Mouse (Mus musculus): Measurements from ENCODE around the gene Rps7. TPM values are rescaled to one million over a fixed set of nuclear protein-coding genes. Genes with fewer than 3 reads are reported as not detected.

The Rps7 gene
- polyA plus RNA-seq, 1 experiment from 2014 or later = 621 TPM

- no peaks in the 10 kb centered on the region for H3K27me3 ChIP-seq (ENCODE audit: control insufficient read depth, insufficient read depth, low read length)
- no peaks in the 10 kb centered on the region for H3K9me3 ChIP-seq (ENCODE audit: control insufficient read depth, low read length)
- H3K4me3 ChIP-seq (ENCODE audit: control insufficient read depth in 1 of 2, insufficient read depth in 1 of 2, low read depth in 1 of 2, low read length in 2 of 2) = no peak overlapping the region
- H3K27ac ChIP-seq (replicated peaks in 1 of 2; ENCODE audit: control insufficient read depth in 1 of 2, insufficient read depth in 1 of 2, low read depth in 2 of 2, low read length in 2 of 2) = no peak overlapping the region
- WGBS = 47% methylated on average over 9 of the region's 9 CpGs
- H3K36me3 ChIP-seq (ENCODE audit: control insufficient read depth, insufficient read depth, low read length) = no peaks in the 10 kb centered on the region
- no peak for ATAC-seq (ENCODE audit: insufficient number of reproducible peaks, insufficient read depth, low FRiP score, low read depth)
- peaks cover 11 to 14% of the 10 kb centered on the region in 2 experiments; a peak in 3 of 4 replicates for H3K4me1 ChIP-seq (ENCODE audit: control insufficient read depth in 2 of 2, insufficient read depth in 2 of 2, low read length in 2 of 2)
- H3K9ac ChIP-seq (ENCODE audit: low read length) = no peak overlapping the region
- H3K4me2 ChIP-seq (ENCODE audit: low read length) = no peak overlapping the region
Measured at GRCm38 (mm10) chr12:28597699-28598098, 38.1 kb downstream of the Rps7 start.

- Histone ChIP-seq H3K9ac (ENCODE audit: low read length) (no peak overlapping the region), H3K4me3 (ENCODE audit: control insufficient read depth in 1 of 2, insufficient read depth in 1 of 2, low read depth in 1 of 2, low read length in 2 of 2) (no peak overlapping the region), H3K27ac (replicated peaks in 1 of 2; ENCODE audit: control insufficient read depth in 1 of 2, insufficient read depth in 1 of 2, low read depth in 2 of 2, low read length in 2 of 2) (no peak overlapping the region), H3K4me1 (ENCODE audit: control insufficient read depth in 2 of 2, insufficient read depth in 2 of 2, low read length in 2 of 2) (peaks cover 11 to 14% of the 10 kb centered on the region in 2 experiments; a peak in 3 of 4 replicates), H3K4me2 (ENCODE audit: low read length) (no peak overlapping the region), H3K9me3 (ENCODE audit: control insufficient read depth, low read length) (no peaks in the 10 kb centered on the region), H3K27me3 (ENCODE audit: control insufficient read depth, insufficient read depth, low read length) (no peaks in the 10 kb centered on the region), H3K36me3 (ENCODE audit: control insufficient read depth, insufficient read depth, low read length) (no peaks in the 10 kb centered on the region)
- ATAC-seq (ENCODE audit: insufficient number of reproducible peaks, insufficient read depth, low FRiP score, low read depth) = no peak
Measured at GRCm38 (mm10) chr12:28596851-28597250, 38.9 kb downstream of the Rps7 start.

- H3K27ac ChIP-seq (replicated peaks in 1 of 2; ENCODE audit: control insufficient read depth in 1 of 2, insufficient read depth in 1 of 2, low read depth in 2 of 2, low read length in 2 of 2) = no peak overlapping the region
- H3K4me1 ChIP-seq (ENCODE audit: control insufficient read depth in 2 of 2, insufficient read depth in 2 of 2, low read length in 2 of 2) = peaks cover 2 to 4% of the 10 kb centered on the region in 2 experiments; a peak in 3 of 4 replicates
- WGBS = 38% methylated on average over 13 of the region's 13 CpGs
- H3K4me2 ChIP-seq (ENCODE audit: low read length) = no peak overlapping the region
- H3K4me3 ChIP-seq (ENCODE audit: control insufficient read depth in 1 of 2, insufficient read depth in 1 of 2, low read depth in 1 of 2, low read length in 2 of 2) = no peak overlapping the region
- H3K9ac ChIP-seq (ENCODE audit: low read length) = no peak overlapping the region
- ATAC-seq (ENCODE audit: insufficient number of reproducible peaks, insufficient read depth, low FRiP score, low read depth) = no peak
- no peaks in the 10 kb centered on the region for H3K36me3 ChIP-seq (ENCODE audit: control insufficient read depth, insufficient read depth, low read length)
- peaks cover 18% of the 10 kb centered on the region for H3K27me3 ChIP-seq (ENCODE audit: control insufficient read depth, insufficient read depth, low read length)
- no peaks in the 10 kb centered on the region for H3K9me3 ChIP-seq (ENCODE audit: control insufficient read depth, low read length)
Measured at GRCm38 (mm10) chr12:28590428-28590827, 45.3 kb downstream of the Rps7 start.

- 8% methylated on average over 24 of the region's 24 CpGs for WGBS
- H3K9ac ChIP-seq (ENCODE audit: low read length) = peak overlapping the region; percentile 47
- ATAC-seq (ENCODE audit: insufficient number of reproducible peaks, insufficient read depth, low FRiP score, low read depth) = peak; percentile 69
Measured at GRCm38 (mm10) chr12:28589090-28589868, 46.5 kb downstream of the Rps7 start.

GRCm38 (mm10) chr12:28587949-28588348, 47.8 kb downstream of the Rps7 start:
- H3K4me1 ChIP-seq (ENCODE audit: control insufficient read depth in 2 of 2, insufficient read depth in 2 of 2, low read length in 2 of 2) = peaks cover 2 to 4% of the 10 kb centered on the region in 2 experiments; a peak in 3 of 4 replicates
- WGBS = 74% methylated on average over 6 of the region's 6 CpGs
- H3K9ac ChIP-seq (ENCODE audit: low read length) = no peak overlapping the region
- H3K9me3 ChIP-seq (ENCODE audit: control insufficient read depth, low read length) = no peaks in the 10 kb centered on the region
- H3K27ac ChIP-seq (replicated peaks in 1 of 2; ENCODE audit: control insufficient read depth in 1 of 2, insufficient read depth in 1 of 2, low read depth in 2 of 2, low read length in 2 of 2) = no peak overlapping the region
- H3K27me3 ChIP-seq (ENCODE audit: control insufficient read depth, insufficient read depth, low read length) = peaks cover 18% of the 10 kb centered on the region
- H3K4me3 ChIP-seq (ENCODE audit: control insufficient read depth in 1 of 2, insufficient read depth in 1 of 2, low read depth in 1 of 2, low read length in 2 of 2) = no peak overlapping the region
- no peaks in the 10 kb centered on the region for H3K36me3 ChIP-seq (ENCODE audit: control insufficient read depth, insufficient read depth, low read length)
- H3K4me2 ChIP-seq (ENCODE audit: low read length) = no peak overlapping the region
- no peak for ATAC-seq (ENCODE audit: insufficient number of reproducible peaks, insufficient read depth, low FRiP score, low read depth)

More at GRCm38 (mm10) chr12:28589090-28589868, 46.5 kb downstream of the Rps7 start:
- no peaks in the 10 kb centered on the region for H3K36me3 ChIP-seq (ENCODE audit: control insufficient read depth, insufficient read depth, low read length)
- H3K4me3 ChIP-seq (ENCODE audit: control insufficient read depth in 1 of 2, insufficient read depth in 1 of 2, low read depth in 1 of 2, low read length in 2 of 2) = peak overlapping the region; percentile 46 to 47
- H3K4me2 ChIP-seq (ENCODE audit: low read length) = peak overlapping the region; percentile 80
- no peak overlapping the region for H3K27ac ChIP-seq (replicated peaks in 1 of 2; ENCODE audit: control insufficient read depth in 1 of 2, insufficient read depth in 1 of 2, low read depth in 2 of 2, low read length in 2 of 2)
- no peaks in the 10 kb centered on the region for H3K9me3 ChIP-seq (ENCODE audit: control insufficient read depth, low read length)
- peaks cover 2 to 4% of the 10 kb centered on the region in 2 experiments; a peak in 3 of 4 replicates for H3K4me1 ChIP-seq (ENCODE audit: control insufficient read depth in 2 of 2, insufficient read depth in 2 of 2, low read length in 2 of 2)
- peaks cover 18% of the 10 kb centered on the region for H3K27me3 ChIP-seq (ENCODE audit: control insufficient read depth, insufficient read depth, low read length)

- Histone ChIP-seq H3K9me3 (ENCODE audit: control insufficient read depth, low read length) (no peaks in the 10 kb centered on the region), H3K9ac (ENCODE audit: low read length) (no peak overlapping the region), H3K36me3 (ENCODE audit: control insufficient read depth, insufficient read depth, low read length) (no peaks in the 10 kb centered on the region), H3K4me1 (ENCODE audit: control insufficient read depth in 2 of 2, insufficient read depth in 2 of 2, low read length in 2 of 2) (no peaks in the 10 kb centered on the region; a peak in 1 of 4 replicates), H3K4me3 (ENCODE audit: control insufficient read depth in 1 of 2, insufficient read depth in 1 of 2, low read depth in 1 of 2, low read length in 2 of 2) (no peak overlapping the region), H3K27ac (replicated peaks in 1 of 2; ENCODE audit: control insufficient read depth in 1 of 2, insufficient read depth in 1 of 2, low read depth in 2 of 2, low read length in 2 of 2) (no peak overlapping the region), H3K4me2 (ENCODE audit: low read length) (no peak overlapping the region), H3K27me3 (ENCODE audit: control insufficient read depth, insufficient read depth, low read length) (peaks cover 13% of the 10 kb centered on the region; the same call in 1 of the 2 replicates)
- WGBS = 69% methylated on average over 3 of the region's 3 CpGs
- ATAC-seq (ENCODE audit: insufficient number of reproducible peaks, insufficient read depth, low FRiP score, low read depth) = no peak
Measured at GRCm38 (mm10) chr12:28584036-28584435, 51.7 kb downstream of the Rps7 start.

GRCm38 (mm10) chr12:28582423-28582822, 53.3 kb downstream of the Rps7 start, which contains the start of gene Allc:
TSS of gene Allc (minus strand) at chr12:28582523.
- Histone ChIP-seq H3K4me1 (ENCODE audit: control insufficient read depth in 2 of 2, insufficient read depth in 2 of 2, low read length in 2 of 2) (no peaks in the 10 kb centered on the region), H3K9me3 (ENCODE audit: control insufficient read depth, low read length) (no peaks in the 10 kb centered on the region), H3K4me3 (ENCODE audit: control insufficient read depth in 1 of 2, insufficient read depth in 1 of 2, low read depth in 1 of 2, low read length in 2 of 2) (no peak within 1 kb of the TSS), H3K27me3 (ENCODE audit: control insufficient read depth, insufficient read depth, low read length) (no peaks in the 10 kb centered on the region), H3K9ac (ENCODE audit: low read length) (no peak within 1 kb of the TSS), H3K4me2 (ENCODE audit: low read length) (no peak within 1 kb of the TSS), H3K36me3 (ENCODE audit: control insufficient read depth, insufficient read depth, low read length) (no peaks in the 10 kb centered on the region), H3K27ac (replicated peaks in 1 of 2; ENCODE audit: control insufficient read depth in 1 of 2, insufficient read depth in 1 of 2, low read depth in 2 of 2, low read length in 2 of 2) (no peak within 1 kb of the TSS)
- no peak for ATAC-seq (ENCODE audit: insufficient number of reproducible peaks, insufficient read depth, low FRiP score, low read depth)
- WGBS = 78% methylated on average over 8 of the region's 8 CpGs

Data from heart, embryonic 14.5 days (tissue).